Mouse (Mus musculus) cerebellum, adult 11-12 months (tissue): ENCODE results near the gene Prph.
A peak's percentile ranks its signal among the peaks of the same experiment; 100 is the strongest.
"Not testable (repeated sequence)": the region's sequence is repeated elsewhere in the genome, so short reads cannot be mapped to it uniquely, and the experiment has no call there.

Source experiments
- DNase-seq: peaks from one replicate; pipeline ENCODE4 v3.0.0; 2022

Gene Prph

DNA sequence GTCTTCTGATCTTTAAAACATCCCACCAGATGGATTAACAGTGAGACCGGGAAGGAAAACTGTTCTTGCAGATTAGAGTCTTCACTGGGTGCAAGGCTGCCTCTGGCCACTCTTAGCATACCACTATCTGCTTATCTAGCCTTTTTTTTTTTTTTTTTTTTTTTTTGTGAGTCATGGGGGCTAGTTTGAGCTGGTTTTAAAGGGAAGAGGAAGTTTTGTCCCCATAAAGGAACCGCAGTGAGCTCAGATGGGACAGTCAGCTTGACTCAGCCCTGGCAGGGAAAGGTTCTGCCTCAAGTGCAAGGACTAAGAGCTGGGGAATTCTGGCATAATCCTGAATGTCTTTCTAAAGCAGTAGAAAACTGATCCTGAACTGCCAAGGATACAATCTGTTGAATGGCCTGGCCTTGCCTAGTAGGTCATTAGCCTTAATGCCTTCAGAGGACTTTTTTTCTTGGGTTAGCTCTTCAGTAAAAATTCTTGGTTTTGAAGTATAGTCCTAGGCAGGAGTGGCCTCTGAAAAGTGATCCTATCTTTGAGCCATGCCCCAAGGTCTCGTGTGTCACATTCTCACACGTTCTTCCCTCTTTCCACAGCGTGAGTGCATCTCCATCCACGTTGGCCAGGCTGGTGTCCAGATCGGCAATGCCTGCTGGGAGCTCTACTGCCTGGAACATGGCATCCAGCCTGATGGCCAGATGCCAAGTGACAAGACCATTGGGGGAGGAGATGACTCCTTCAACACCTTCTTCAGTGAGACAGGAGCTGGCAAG, 21.3 kb upstream of the Prph start:
- DNase-seq: peak; percentile 23

DNA sequence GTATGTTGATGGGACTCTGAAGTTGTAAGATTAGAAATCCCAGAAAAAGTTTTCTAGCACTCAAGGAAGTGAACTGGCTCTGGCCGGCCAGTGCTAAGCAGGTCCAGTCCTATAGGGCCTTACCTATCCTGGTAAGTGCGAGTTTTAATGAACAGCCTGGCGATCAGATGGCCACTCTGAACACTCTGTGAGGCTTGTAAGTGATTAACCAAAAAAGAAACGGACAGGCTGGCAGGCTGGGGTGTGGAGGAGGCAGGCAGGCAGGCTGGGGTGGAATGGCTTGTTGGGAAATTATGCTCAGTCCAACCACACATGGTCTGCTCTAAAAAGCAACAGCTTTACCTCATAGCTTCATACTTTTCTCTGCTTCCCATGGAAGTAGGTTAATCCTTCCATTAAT, 19.5 kb upstream of the Prph start:
- DNase-seq: no peak

DNA sequence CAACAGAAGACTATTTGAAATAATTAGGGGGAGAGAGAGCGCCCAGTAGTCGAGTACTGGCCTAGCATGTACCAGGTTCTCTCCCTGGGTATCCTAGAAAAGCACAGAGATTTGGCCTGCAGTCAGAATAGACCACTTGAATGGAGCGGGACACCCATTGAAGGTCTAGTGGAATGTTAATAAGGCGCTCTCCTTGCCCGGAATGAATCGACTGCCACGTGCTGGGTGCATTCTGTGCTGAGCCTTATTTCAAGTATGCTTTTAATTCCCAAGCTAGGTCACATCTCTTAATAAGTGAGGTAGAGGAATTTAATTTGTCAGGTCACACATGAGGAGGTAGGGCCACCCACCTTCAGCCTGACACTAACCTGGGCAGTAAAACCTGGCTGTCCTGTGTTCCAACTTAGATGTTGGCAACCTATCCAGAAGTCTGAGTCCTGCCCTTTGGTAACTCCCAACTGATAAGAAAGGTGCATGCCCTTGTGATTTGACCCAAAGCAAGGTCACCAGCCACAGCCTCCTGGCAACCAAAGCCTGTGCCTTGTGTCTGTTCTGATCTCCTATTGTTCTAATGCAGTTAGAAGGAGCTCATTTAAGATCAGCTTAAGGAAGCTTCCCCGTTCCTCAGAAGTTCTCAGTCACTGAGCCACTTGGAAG, 18.6 kb upstream of the Prph start:
- no peak for DNase-seq

DNA sequence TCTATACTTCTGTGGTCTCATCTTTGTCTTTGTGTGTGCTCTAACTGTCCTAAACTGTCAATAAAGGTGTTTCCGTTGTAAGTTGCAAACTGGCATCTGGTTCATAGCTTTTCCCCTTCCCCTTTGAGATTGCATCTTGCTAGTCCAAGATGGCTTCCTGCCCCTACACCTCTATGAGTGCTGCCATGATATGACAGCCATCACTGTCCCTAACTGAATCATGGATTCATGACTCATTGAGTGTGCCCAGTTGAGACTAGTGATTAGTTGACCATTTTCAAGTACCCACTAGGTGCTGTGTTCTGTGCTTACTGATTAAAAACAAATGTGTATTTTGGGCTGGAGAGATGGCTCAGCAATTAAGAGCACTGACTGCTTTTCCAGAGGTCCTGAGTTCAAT, 16.9 kb upstream of the Prph start:
- DNase-seq: no peak

DNA sequence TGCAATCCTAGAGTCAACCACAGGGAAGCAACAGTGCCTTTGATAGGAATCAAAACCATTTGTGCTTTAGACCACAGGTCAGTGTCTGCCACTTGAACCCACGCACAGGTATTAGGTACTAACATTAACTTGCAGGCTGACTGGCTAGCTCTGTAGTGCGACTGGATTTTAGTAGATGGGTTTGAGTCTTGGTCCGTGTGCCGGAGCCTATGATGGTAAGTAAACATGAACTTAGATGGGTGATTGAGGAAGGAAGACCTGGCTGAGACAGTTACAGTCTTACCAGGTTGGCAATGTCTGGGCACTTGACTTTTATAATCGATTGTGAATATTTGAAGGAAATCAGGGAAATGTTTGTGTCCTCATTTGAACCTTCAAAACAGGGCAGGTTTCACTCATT, 16.2 kb upstream of the Prph start:
- DNase-seq: no peak

DNA sequence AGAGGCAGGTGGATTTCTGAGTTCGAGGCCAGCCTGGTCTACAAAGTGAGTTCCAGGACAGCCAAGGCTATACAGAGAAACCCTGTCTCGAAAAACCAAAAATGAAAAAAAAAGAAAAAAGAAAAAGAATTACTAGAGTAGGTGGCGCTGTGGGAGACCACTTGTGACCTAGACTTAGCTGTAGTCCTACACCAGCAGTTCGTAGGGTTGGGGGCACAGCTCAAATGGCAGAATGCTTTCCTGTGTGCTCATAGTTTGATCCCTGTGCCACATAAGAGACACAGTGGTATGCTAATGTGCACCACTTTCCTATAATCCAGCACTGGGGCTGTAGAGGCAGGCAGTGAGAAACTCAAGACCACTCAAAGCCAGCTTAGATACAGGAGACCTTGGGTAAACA, 15.7 kb upstream of the Prph start:
- no peak for DNase-seq

DNA sequence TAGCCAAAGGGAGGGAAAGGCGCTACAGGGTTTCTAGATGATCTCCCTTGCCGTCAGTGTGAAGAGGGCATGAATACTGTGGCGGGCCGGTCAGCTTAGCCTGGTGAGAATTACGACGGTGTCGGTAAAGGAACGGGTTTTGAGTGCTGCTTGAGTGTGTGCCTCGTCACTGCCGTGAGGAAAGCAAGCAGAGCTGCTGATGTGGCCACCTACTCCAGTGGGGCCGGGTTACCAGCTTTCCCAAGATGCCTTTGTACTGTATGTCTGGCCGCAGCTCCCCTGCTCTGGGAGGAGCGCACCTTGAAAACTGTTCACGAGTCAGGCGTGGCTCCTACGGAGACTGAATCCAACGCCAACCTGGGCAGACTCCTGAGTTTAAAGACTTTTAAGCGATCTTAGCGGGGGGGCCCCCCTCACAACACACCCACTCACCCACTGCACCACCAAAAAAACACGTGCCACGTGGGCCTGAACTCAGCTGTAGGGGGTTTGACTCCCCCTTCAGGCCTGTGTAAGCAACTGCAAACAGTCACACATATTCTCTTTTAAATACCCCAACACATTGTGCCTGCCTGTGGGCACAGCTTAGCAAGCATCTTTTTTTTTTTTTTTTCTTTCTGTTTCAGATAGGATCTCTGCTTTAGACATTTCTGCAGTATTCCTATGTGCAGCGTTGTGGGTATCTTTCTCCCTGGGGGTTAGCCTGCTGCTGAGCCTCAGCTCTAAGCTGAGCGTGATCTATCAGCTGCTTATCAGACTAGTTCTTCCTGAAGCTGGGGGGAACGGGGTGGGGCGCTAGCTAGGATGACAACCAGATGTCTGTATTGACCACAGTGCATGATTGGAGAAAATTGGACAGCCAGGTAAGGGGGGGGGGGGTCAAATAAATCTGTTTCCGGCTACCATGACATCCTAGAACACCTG, 14.7 kb upstream of the Prph start:
- DNase-seq: no peak

DNA sequence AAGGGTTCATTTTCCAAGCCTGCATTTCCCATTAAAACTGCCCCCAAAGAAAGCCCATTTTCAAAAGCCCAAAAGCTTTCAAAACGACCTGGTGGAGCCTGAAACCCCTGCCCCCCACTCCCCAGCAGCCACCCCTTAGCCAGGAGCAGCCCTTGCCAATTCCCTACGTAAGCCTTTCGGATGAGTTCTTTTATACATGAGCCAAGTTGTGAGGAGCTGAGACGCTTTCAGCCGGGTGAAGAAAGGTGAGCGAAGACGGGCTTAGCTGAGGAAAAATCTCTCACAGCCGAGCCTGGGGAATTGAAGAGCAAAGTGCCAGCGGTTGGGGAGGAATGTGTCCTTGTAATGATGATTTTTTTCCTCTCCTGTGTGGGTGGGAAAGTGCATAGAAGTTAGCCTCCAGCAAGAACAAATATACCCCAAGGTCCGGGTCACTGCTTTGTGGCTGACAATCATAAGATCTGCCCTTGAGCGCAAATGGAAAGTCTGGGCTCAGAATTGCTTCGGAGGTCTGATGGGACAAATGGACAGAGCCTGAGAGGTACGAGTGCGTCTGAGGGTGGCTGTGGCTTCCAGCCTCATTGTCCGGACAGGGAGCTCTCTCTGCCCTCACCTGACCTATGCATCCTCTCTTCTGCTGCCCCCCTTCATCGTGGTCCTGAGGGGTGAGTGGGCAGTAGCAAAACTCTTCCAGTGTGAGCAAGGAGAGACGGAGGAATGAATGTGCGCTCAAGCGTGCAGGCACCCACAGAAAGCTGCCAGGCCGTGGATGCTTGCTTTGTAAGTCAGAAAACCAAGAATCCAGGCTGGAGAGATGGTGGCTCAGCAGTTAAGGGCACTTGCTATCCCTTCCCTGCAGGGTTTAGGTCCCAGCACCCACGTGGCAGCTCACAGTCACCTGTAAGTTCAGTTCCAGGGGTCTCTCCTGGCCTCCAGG, 13.8 kb upstream of the Prph start:
- no peak for DNase-seq

DNA sequence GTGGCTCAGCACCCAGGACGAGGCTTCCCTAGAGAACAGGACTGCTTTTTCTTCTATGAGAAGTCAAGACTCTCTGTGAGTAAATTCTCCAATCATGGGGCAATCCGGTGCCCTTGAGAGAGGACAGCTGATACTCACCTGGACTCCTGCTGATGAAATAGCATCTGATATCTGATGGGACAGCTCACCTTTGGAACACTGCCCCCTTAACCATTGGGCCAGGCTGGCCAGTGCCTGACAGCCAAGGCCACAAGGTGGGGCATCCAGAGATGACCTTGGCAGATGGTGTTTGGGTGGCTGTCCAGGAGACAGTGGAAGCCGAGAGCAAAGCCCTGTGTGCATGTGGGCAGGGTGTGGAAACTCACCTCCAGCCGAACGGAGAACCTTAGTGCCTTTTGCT, 12.6 kb upstream of the Prph start:
- no peak for DNase-seq

DNA sequence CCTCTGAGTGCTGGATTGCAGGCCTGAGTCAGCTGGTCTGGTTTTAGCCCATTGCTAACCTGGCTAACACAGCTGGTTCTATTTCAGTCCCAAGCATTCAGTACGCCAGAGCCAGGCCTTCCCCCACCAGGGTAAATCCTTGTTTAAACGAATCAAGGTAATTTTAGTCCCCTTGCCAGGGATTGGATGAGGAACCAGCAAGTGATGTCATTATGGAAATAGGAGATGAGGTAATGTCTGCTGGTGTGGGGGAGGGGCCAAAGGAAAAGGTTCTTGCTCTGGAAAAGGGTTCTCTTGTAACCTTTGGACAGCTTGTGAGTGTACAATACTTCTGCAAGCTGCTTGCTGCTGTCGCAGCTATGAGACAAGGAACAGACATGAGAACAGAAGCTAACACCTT, 10.1 kb upstream of the Prph start:
- DNase-seq: no peak

DNA sequence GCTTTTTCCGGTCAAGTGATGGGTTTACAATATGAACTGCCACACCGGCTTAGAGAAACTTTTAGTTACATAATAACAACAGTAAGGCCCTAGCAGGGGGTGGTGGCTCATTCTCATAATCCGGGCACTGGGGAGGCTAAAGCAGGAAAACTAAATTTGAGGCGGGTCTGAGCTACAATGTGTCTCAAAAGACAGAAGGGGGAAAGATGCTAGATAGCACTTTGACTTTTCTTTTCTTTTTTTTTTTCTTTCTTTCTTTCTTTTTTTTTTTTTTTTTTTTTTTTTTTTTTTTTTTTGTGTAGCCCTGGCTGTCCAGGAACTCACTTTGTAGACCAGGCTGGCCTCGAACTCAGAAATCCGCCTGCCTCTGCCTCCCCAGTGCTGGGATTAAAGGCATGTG, 9.2 kb upstream of the Prph start:
- DNase-seq: not testable (repeated sequence)

DNA sequence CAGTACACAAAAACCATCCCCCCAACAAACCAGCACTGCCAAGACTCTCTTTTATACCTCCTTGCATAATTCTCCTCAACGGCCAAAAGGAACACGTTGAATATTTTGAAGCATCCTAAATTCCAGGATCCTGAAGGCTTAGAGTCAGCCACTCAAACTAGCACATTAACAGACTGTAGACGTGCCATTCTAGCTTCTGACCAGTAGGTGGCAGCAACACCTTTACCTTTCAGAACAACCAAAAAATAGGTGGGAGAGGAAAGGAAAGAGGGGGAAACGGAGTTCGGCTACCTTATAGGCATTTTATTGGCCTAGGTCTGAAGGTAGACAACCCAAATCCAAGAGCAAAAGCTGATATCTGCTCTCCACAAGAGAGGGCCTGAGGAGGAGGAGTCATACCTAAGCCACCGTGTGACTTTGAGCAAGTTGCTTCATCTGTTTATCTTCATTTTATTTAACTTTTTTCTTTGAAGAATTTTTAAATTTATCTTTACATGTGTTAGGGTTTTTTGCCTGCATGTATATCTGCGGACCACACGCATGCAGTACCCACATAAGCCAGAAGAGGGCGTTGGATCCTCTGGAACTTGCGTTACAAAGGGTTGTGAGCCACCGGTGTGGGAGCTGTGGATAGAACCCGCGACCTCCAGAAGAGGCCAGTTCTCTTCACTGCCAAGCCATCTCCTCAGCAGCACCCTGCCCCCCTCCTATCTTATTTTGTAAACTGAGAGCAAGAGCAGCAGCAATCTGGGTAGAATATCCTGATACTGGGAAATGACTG, 5.3 kb upstream of the Prph start:
- DNase-seq: peak; percentile 28

DNA sequence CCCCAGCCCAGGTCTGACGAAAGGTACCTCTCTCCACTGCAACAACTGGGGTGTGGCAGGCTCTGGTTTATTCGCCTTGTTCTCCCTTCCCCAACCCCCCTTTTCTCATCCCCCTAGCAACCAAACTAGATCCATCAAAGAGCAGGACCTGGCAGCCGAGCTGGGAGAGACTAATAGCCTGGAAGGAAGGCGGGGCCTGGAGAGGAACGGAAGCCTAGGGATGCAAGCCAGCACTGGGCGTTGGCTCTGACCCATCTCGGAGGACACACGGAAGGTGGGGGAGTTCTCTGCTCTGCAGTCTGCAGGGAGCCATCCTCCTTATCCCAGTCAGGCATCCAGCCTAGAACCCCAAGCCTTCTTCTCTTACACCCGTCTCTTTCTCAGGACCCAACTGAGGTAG, 1.6 kb upstream of the Prph start:
- no peak for DNase-seq

DNA sequence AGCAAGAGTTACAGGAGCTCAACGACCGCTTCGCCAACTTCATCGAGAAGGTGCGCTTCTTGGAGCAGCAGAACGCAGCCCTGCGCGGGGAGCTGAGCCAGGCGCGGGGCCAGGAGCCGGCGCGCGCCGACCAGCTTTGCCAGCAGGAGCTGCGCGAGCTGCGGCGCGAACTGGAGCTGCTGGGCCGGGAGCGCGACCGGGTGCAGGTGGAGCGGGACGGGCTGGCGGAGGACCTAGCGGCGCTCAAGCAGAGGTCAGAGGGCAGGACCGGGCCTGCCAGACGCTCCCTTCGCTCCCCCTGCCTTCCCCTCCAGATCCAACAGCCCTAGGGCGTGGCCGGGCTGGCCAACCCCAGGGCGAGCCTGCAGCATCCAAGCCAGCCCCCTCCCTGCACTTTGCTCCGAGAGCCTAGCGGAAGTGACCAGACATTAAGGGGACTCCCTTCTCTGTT, 562 bp downstream of the Prph start:
- DNase-seq: no peak

DNA sequence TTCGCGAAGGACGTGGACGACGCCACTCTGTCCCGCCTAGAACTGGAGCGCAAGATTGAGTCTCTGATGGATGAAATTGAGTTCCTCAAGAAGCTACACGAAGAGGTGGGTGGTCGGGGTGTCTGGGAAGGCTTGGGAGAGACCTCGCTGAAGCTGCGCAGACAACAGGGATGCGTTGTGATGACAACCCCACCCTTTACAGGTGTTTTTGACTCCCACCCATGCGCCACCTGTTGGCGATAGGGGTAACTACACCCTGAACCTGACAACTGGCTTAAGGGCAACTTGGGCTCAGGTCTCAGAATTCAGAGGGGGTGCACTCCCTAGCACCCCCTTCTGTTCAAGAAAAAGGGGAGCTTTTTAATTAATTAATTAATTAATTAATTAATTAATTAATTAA, 1.4 kb downstream of the Prph start:
- DNase-seq: no peak

DNA sequence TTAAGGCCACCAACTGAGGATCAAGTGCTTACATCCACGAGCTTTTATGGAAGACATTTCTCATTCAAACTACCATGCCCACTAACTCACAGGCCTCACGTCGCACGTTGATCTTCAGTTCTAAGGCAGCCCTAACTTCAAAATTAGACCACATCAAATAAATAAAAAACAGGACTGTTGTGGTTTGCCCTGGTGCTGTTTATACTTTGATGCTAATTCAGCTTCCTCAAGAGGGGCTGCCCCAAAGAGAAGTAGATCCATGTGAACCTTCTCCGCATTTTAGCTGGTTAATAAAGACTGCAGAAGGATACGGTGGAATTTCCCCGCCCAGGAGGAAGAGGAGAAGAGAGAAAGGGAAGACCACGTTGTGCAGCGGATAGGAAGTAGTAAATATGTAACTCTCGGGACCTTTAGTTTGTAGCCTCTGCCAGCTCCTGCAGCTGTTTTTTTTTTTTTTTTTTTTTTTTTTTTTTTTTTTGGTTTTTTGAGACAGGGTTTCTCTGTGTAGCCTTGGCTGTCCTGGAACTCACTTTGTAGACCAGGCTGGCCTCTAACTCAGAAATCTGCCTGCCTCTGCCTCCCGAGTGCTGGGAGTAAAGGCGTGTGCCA, 10.7 kb downstream of the Prph start:
- no peak for DNase-seq

DNA sequence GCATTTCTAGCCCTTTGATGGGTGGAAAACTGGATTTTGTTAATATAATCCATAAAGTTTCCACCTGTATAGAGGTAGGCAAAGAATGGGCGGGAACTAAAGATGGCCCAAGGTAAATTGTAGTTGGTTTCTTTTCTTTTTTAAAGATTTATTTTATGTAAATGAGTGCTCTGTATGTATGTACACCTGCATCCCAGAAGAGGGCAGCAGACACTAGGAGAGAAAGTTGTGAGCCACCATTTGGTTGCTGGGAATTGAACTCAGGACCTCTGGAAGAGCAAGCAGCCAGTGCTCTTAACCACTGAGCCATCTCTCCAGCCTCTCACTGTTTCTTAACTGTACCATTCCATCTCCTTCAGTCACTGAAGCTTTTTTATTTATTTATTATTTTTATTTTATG, 17.0 kb downstream of the Prph start:
- no peak for DNase-seq

DNA sequence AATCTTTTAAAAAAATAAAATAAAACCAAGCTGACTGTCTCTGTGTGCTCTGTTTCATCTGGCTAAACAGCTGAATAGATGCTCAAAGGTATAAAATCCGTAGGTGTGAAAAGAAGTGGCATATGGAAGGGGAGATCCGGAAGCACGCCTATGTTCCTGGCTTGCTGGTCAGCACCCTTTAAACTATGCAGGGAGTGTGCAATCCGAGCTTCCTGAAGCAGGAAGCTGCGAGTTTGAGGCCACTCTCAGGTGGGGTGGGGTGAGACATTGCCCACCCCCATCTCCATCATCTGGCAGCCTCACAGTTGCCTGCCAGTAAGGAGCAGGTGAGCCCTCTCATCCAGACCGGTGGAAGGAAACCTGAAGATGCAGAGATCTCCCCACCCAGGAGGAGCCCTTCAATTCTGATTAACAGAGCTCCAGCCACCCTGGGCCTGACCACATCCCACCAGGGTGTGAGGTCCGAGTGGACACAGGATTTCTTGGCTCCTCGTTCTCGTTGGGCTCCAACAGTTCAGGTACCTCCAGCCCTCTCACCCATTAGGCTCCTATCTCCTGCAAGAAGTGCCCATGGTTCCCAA, 19.1 kb downstream of the Prph start, which contains the start of gene Troap:
TSS of gene Troap (plus strand) at position 557 of the 581 bp plus-strand sequence.
- DNase-seq: no peak

DNA sequence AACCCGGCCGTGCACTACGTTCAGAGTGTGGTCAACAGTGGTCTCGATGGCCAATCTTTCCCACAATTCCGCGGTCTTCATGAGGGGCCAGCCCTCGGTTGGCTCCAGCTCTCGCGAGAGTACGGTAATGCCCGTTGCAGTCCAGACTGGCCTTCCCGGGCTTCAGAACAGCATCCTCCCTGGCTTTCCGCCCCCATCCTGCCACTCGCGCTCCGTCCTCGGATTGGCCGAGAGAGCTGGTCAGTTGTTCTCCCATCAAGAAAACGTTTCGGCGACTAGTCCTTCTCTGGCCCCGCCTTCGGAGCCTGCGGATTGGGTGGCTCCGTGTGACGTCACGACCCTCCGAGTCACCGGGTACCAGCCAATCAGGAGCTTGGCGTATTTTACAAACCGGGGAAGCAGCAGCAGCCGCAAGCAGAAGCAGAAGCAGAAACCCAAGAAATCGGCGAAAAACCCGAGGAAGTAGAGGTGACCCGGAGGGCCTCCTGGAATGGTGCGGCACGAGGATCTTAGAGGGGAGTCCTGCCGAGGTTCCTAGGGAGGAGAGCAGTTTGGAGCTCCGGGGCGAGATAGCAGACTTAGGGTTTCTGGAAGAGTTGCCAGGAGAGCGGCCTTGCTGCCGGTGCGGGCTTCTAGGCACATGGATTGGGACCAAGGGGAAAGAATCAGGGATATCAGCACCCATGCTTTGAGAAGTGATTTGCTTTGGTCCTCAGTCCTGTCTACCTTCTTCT, 19.8 kb downstream of the Prph start:
- DNase-seq: peak; percentile 99

DNA sequence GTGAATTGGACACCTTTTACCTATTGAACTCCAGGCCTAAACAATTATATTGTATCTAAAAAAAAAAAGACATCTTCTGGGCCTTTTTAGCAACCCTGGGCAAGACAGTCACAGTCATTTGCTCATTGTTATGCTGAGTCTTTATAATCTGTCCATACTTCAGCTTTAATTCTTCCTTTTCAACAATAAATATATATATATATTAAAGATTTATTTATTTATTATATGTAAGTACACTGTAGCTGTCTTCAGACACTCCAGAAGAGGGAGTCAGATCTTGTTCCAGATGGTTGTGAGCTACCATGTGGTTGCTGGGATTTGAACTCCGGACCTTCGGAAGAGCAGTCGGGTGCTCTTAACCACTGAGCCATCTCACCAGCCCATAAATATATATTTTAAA, 21.0 kb downstream of the Prph start:
- not testable (repeated sequence) for DNase-seq
